Comparison of ENCODE assay signal across 8 mouse cellular contexts in the genomic region with DNA sequence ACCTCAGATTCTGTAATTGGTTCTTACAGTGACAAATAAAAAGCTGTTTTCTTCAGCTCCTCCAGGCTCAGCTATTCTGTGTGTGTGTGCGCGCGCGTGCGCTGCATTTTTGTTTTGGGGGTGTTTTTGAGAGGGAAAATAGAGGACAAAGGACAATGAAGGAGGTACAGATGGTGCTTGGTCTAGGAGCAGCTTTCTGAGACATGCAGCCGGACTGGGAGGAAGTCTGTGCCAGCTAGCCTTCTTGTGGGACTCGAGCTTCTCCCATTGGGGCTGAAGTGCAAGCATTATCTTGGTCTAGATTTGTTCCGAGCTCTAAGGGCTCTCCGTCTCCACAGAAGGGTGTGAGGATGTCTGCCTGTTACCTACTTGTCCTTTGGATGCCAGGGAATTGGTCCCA. TPM values are rescaled to one million over a fixed set of nuclear protein-coding genes. Genes with fewer than 3 reads are reported as not detected.
A peak's percentile ranks its signal among the peaks of the same experiment; 100 is the strongest.
DNase-seq lines count a peak whose midpoint lies in the region; ATAC-seq lines count a peak whose summit lies in the region.
"Had no signal": no experiment of that assay in that cellular context is flagged by ENCODE, and none has a peak within 500 bp of the region (broad histone marks: within the 10 kb centered on the region; RNA-seq: fewer than 3 reads in every experiment).

No protein-coding gene starts in this region.

- H3K27me3 ChIP-seq in lung, embryonic 15.5 days, result no peaks in the 10 kb centered on the region
- H3K27me3 ChIP-seq in forebrain, embryonic 14.5 days (replicated peaks; ENCODE audit: control insufficient read depth, insufficient read depth, low read length), result no peaks in the 10 kb centered on the region
- no peaks in the 10 kb centered on the region for H3K27me3 ChIP-seq in limb, embryonic 12.5 days
- no peaks in the 10 kb centered on the region for H3K27me3 ChIP-seq in neural tube, embryonic 12.5 days (replicated peaks)

- H3K27ac ChIP-seq in lung, embryonic 15.5 days, result no peak overlapping the region
- peak overlapping the region; percentile 98 for H3K27ac ChIP-seq in forebrain, embryonic 14.5 days (ENCODE audit: low read depth, low read length)
- H3K27ac ChIP-seq in limb, embryonic 12.5 days, result peak overlapping the region; percentile 64; the same call in 1 of the 2 replicates
- peak overlapping the region; percentile 78 for H3K27ac ChIP-seq in neural tube, embryonic 12.5 days

- no peak overlapping the region for H3K4me3 ChIP-seq in lung, embryonic 15.5 days
- no peak overlapping the region for H3K4me3 ChIP-seq in forebrain, embryonic 14.5 days (ENCODE audit: low read depth, low read length)
- H3K4me3 ChIP-seq in limb, embryonic 12.5 days (replicated peaks), result no peak overlapping the region
- no peak overlapping the region for H3K4me3 ChIP-seq in neural tube, embryonic 12.5 days

- H3K4me1 ChIP-seq in lung, embryonic 15.5 days, result peaks cover 19% of the 10 kb centered on the region
- H3K4me1 ChIP-seq in forebrain, embryonic 14.5 days (ENCODE audit: control insufficient read depth, insufficient read depth, low read length), result peaks cover 18% of the 10 kb centered on the region
- peaks cover 20% of the 10 kb centered on the region; the same call in 1 of the 2 replicates for H3K4me1 ChIP-seq in limb, embryonic 12.5 days (replicated peaks)
- peaks cover 17% of the 10 kb centered on the region for H3K4me1 ChIP-seq in neural tube, embryonic 12.5 days

- ATAC-seq in lung, embryonic 15.5 days (ENCODE audit: borderline replicate concordance, extremely low read depth, low FRiP score, low TSS enrichment), result no peak
- peak; percentile 31 for ATAC-seq in forebrain, embryonic 14.5 days
- no peak for ATAC-seq in limb, embryonic 12.5 days (ENCODE audit: insufficient number of reproducible peaks, insufficient read depth, low FRiP score, low TSS enrichment, low read depth)
- ATAC-seq in neural tube, embryonic 12.5 days (ENCODE audit: low FRiP score, low read depth), result no peak
- ATAC-seq in frontal cortex, adult (ENCODE audit: low TSS enrichment), result no peak

- no peak overlapping the region; the same call in 1 of the 2 replicates for H3K9ac ChIP-seq in lung, embryonic 15.5 days
- H3K9ac ChIP-seq in forebrain, embryonic 14.5 days (ENCODE audit: low read length), result peak overlapping the region; percentile 66
- H3K9ac ChIP-seq in limb, embryonic 12.5 days (replicated peaks), result peak overlapping the region; percentile 12; the same call in 1 of the 2 replicates
- peak overlapping the region; percentile 18; the same call in 1 of the 2 replicates for H3K9ac ChIP-seq in neural tube, embryonic 12.5 days

- H3K9me3 ChIP-seq in lung, embryonic 15.5 days, result no peaks in the 10 kb centered on the region
- no peaks in the 10 kb centered on the region for H3K9me3 ChIP-seq in forebrain, embryonic 14.5 days (replicated peaks; ENCODE audit: control insufficient read depth, low read length)
- no peaks in the 10 kb centered on the region for H3K9me3 ChIP-seq in limb, embryonic 12.5 days
- H3K9me3 ChIP-seq in neural tube, embryonic 12.5 days, result no peaks in the 10 kb centered on the region

- DNase-seq in lung, postnatal 10 days, result no peak
- DNase-seq in forebrain, embryonic 14.5 days (ENCODE audit: low spot score), result peak; percentile 73
- DNase-seq in B cell, adult 2 months, result no peak
- DNase-seq: lung, postnatal 36 days had no signal

- H3K4me2 ChIP-seq in lung, embryonic 15.5 days, result peak overlapping the region; percentile 65; the same call in 1 of the 2 replicates
- peak overlapping the region; percentile 68 for H3K4me2 ChIP-seq in forebrain, embryonic 14.5 days (ENCODE audit: low read length)
- H3K4me2 ChIP-seq in limb, embryonic 12.5 days, result no peak overlapping the region
- H3K4me2 ChIP-seq in neural tube, embryonic 12.5 days (replicated peaks), result 0 out of 2 replicates have a peak overlapping the region, but pooled peaks have one; percentile 87

- WGBS in lung, embryonic 15.5 days, result 87% methylated on average over 9 of the region's 9 CpGs
- 38% methylated on average over 9 of the region's 9 CpGs for WGBS in forebrain, embryonic 14.5 days
- WGBS in limb, embryonic 12.5 days, result 93% methylated on average over 9 of the region's 9 CpGs
- 91% methylated on average over 9 of the region's 9 CpGs for WGBS in neural tube, embryonic 12.5 days

- peaks cover 64% of the 10 kb centered on the region for H3K36me3 ChIP-seq in lung, embryonic 15.5 days
- H3K36me3 ChIP-seq in forebrain, embryonic 14.5 days (ENCODE audit: control insufficient read depth, insufficient read depth, low read length), result peaks cover 68% of the 10 kb centered on the region
- peaks cover 73% of the 10 kb centered on the region for H3K36me3 ChIP-seq in limb, embryonic 12.5 days
- H3K36me3 ChIP-seq in neural tube, embryonic 12.5 days, result peaks cover 68% of the 10 kb centered on the region

RNA-seq across cellular contexts. Expression of gene Tut1, which starts 1.4 kb away (rescaled TPM):
- 28.4 and 29.7 TPM in 2 replicates for polyA plus RNA-seq in lung, embryonic 15.5 days (2015; fragmentation: Nextera tagmentation; extraction: Ambion mirVana)
- 24.2 and 26.4 TPM in 2 replicates for polyA plus RNA-seq in forebrain, embryonic 14.5 days (2014; fragmentation: Nextera tagmentation; extraction: Ambion mirVana)
- polyA plus RNA-seq in limb, embryonic 12.5 days (2016; fragmentation: Nextera tagmentation; extraction: Ambion mirVana), result 37.9 and 39.7 TPM in 2 replicates
- 32.5 and 34.6 TPM in 2 replicates for polyA plus RNA-seq in neural tube, embryonic 12.5 days (2016; fragmentation: Nextera tagmentation; extraction: Ambion mirVana)

RNA-seq across cellular contexts. Expression of gene Mta2, which starts 10.6 kb away (rescaled TPM):
- 165 and 173 TPM in 2 replicates for polyA plus RNA-seq in lung, embryonic 15.5 days (2015; fragmentation: Nextera tagmentation; extraction: Ambion mirVana)
- 57.1 and 57.4 TPM in 2 replicates for polyA plus RNA-seq in forebrain, embryonic 14.5 days (2014; fragmentation: Nextera tagmentation; extraction: Ambion mirVana)
- 227 and 231 TPM in 2 replicates for polyA plus RNA-seq in limb, embryonic 12.5 days (2016; fragmentation: Nextera tagmentation; extraction: Ambion mirVana)
- polyA plus RNA-seq in neural tube, embryonic 12.5 days (2016; fragmentation: Nextera tagmentation; extraction: Ambion mirVana), result 175 and 177 TPM in 2 replicates

RNA-seq across cellular contexts. Expression of gene Eef1g, which starts 14.6 kb away (rescaled TPM):
- polyA plus RNA-seq in lung, embryonic 15.5 days (2015; fragmentation: Nextera tagmentation; extraction: Ambion mirVana), result 420 and 427 TPM in 2 replicates
- 356 and 360 TPM in 2 replicates for polyA plus RNA-seq in forebrain, embryonic 14.5 days (2014; fragmentation: Nextera tagmentation; extraction: Ambion mirVana)
- 472 and 476 TPM in 2 replicates for polyA plus RNA-seq in limb, embryonic 12.5 days (2016; fragmentation: Nextera tagmentation; extraction: Ambion mirVana)
- polyA plus RNA-seq in neural tube, embryonic 12.5 days (2016; fragmentation: Nextera tagmentation; extraction: Ambion mirVana), result 360 and 361 TPM in 2 replicates

RNA-seq across cellular contexts. Expression of gene Eml3, which starts 22.9 kb away (rescaled TPM):
- polyA plus RNA-seq in lung, embryonic 15.5 days (2015; fragmentation: Nextera tagmentation; extraction: Ambion mirVana), result 30.8 and 35.6 TPM in 2 replicates
- 4.1 and 5.4 TPM in 2 replicates for polyA plus RNA-seq in forebrain, embryonic 14.5 days (2014; fragmentation: Nextera tagmentation; extraction: Ambion mirVana)
- 34.6 and 34.9 TPM in 2 replicates for polyA plus RNA-seq in limb, embryonic 12.5 days (2016; fragmentation: Nextera tagmentation; extraction: Ambion mirVana)
- 14.1 and 14.3 TPM in 2 replicates for polyA plus RNA-seq in neural tube, embryonic 12.5 days (2016; fragmentation: Nextera tagmentation; extraction: Ambion mirVana)

RNA-seq across cellular contexts. Expression of gene Rom1, which starts 23.1 kb away (rescaled TPM):
- 2.7 and 2.8 TPM in 2 replicates for polyA plus RNA-seq in lung, embryonic 15.5 days (2015; fragmentation: Nextera tagmentation; extraction: Ambion mirVana)
- 0.93 and 0.99 TPM in 2 replicates for polyA plus RNA-seq in forebrain, embryonic 14.5 days (2014; fragmentation: Nextera tagmentation; extraction: Ambion mirVana)
- 2.4 and 2.6 TPM in 2 replicates for polyA plus RNA-seq in limb, embryonic 12.5 days (2016; fragmentation: Nextera tagmentation; extraction: Ambion mirVana)
- 2.1 and 2.3 TPM in 2 replicates for polyA plus RNA-seq in neural tube, embryonic 12.5 days (2016; fragmentation: Nextera tagmentation; extraction: Ambion mirVana)
